Mouse (Mus musculus) C2C12 (cell line): ENCODE results near the gene Anks1b.

ENCODE experiments used
- CEBPB ChIP-seq: IDR thresholded peaks from one replicate; pipeline ENCODE4 v1.6.1; 2011; ENCODE audit warnings: low read depth, mild to moderate bottlenecking, control low read depth, moderate library complexity
- CTCF ChIP-seq: IDR thresholded peaks from one replicate; pipeline ENCODE4 v1.5.1; 2011; ENCODE audit not compliant: control insufficient read depth, insufficient read depth, insufficient read length
- MAX ChIP-seq: IDR thresholded peaks from one replicate; pipeline ENCODE4 v1.6.1; 2011; ENCODE audit warnings: mild to moderate bottlenecking, control low read depth
- MYOD1 ChIP-seq: IDR thresholded peaks from one replicate; pipeline ENCODE4 v1.6.1; 2011; ENCODE audit warnings: low read depth; ENCODE audit not compliant: control insufficient read depth, insufficient read length
- USF1 ChIP-seq: IDR thresholded peaks from one replicate; pipeline ENCODE4 v1.6.1; 2011; ENCODE audit warnings: low read depth, mild to moderate bottlenecking, control low read depth, moderate library complexity

- no peak for TF ChIP-seq CTCF
- no peak for TF ChIP-seq MAX
- no peak for TF ChIP-seq USF1
- TF ChIP-seq CEBPB, result no peak
- TF ChIP-seq MYOD1, result peak; percentile 11
These were observed 1024.6 kb downstream of the Anks1b start for GRCm38 (mm10) chr10:90897894-90898293.
